Mouse (Mus musculus): ENCODE results near the gene Elfn2. TPM values are rescaled to one million over a fixed set of nuclear protein-coding genes. Genes with fewer than 3 reads are reported as not detected.

The Elfn2 gene
- polyA plus RNA-seq, 1 experiment from 2014 or later = 0.13 TPM

- DNase-seq (ENCODE audit: low spot score) = peak; percentile 82
- no peak overlapping the region for H3K4me3 ChIP-seq (replicated peaks; ENCODE audit: low read depth, low read length)
- WGBS = 17% methylated on average over 5 of the region's 5 CpGs
- H3K9ac ChIP-seq (ENCODE audit: low read depth, low read length) = no peak overlapping the region
- no peak overlapping the region for H3K4me2 ChIP-seq (ENCODE audit: low read length)
- peaks cover 2% of the 10 kb centered on the region; the same call in 1 of the 2 replicates for H3K27me3 ChIP-seq (ENCODE audit: insufficient read depth, low read length)
- H3K4me1 ChIP-seq (replicated peaks; ENCODE audit: insufficient read depth, low read length) = no peaks in the 10 kb centered on the region
- H3K27ac ChIP-seq = no peak overlapping the region
- peak; percentile 92 for TF ChIP-seq CTCF (IDR thresholded peaks at IDR 0.05; ENCODE audit: low read depth)
- H3K9me3 ChIP-seq (replicated peaks; ENCODE audit: low read length) = no peaks in the 10 kb centered on the region
- no peak for ATAC-seq (replicated peaks; ENCODE audit: low FRiP score, low read depth)
- no peaks in the 10 kb centered on the region for H3K36me3 ChIP-seq (ENCODE audit: insufficient read depth, low read length)
Observed at GRCm38 (mm10) chr15:78623426-78623825, 95.1 kb downstream of the Elfn2 start.

Other genes starting within 250 kb of the Elfn2 start
- 0.55 and 1.1 TPM in 2 replicates for gene Il2rb, start 223.5 kb downstream of the Elfn2 start, polyA plus RNA-seq (2015; fragmentation: Nextera tagmentation; extraction: Ambion mirVana)
- gene C1qtnf6, start 187.4 kb downstream of the Elfn2 start, polyA plus RNA-seq (2015; fragmentation: Nextera tagmentation; extraction: Ambion mirVana) = 28.2 and 28.4 TPM in 2 replicates
- 0.17 and 0.28 TPM in 2 replicates for gene Sstr3, start 174.1 kb downstream of the Elfn2 start, polyA plus RNA-seq (2015; fragmentation: Nextera tagmentation; extraction: Ambion mirVana)
- 7.0 and 8.8 TPM in 2 replicates for gene Rac2, start 146.0 kb downstream of the Elfn2 start, polyA plus RNA-seq (2015; fragmentation: Nextera tagmentation; extraction: Ambion mirVana)
- 5.4 and 6.2 TPM in 2 replicates for gene Cyth4, start 121.7 kb downstream of the Elfn2 start, polyA plus RNA-seq (2015; fragmentation: Nextera tagmentation; extraction: Ambion mirVana)
- 18.8 and 18.9 TPM in 2 replicates for gene Mfng, start 54.7 kb upstream of the Elfn2 start, polyA plus RNA-seq (2015; fragmentation: Nextera tagmentation; extraction: Ambion mirVana)
- 8.2 and 9.2 TPM in 2 replicates for gene Card10, start 84.3 kb upstream of the Elfn2 start, polyA plus RNA-seq (2015; fragmentation: Nextera tagmentation; extraction: Ambion mirVana)
- gene Cdc42ep1, start 123.9 kb upstream of the Elfn2 start, polyA plus RNA-seq (2015; fragmentation: Nextera tagmentation; extraction: Ambion mirVana) = 51.4 and 57.1 TPM in 2 replicates
- gene Lgals2, start 136.8 kb upstream of the Elfn2 start, polyA plus RNA-seq (2015; fragmentation: Nextera tagmentation; extraction: Ambion mirVana) = 0.91 and 1.2 TPM in 2 replicates
- 41.5 and 42.8 TPM in 2 replicates for gene Gga1, start 158.4 kb upstream of the Elfn2 start, polyA plus RNA-seq (2015; fragmentation: Nextera tagmentation; extraction: Ambion mirVana)
- 0.30 TPM in 1 of 2 replicates, not detected in the other for gene Gm49510, start 180.9 kb upstream of the Elfn2 start, polyA plus RNA-seq (2015; fragmentation: Nextera tagmentation; extraction: Ambion mirVana)
- gene Sh3bp1, start 181.0 kb upstream of the Elfn2 start, polyA plus RNA-seq (2015; fragmentation: Nextera tagmentation; extraction: Ambion mirVana) = 19.6 and 24.6 TPM in 2 replicates
- gene Pdxp, start 195.1 kb upstream of the Elfn2 start, polyA plus RNA-seq (2015; fragmentation: Nextera tagmentation; extraction: Ambion mirVana) = 7.1 and 7.8 TPM in 2 replicates
- 576 and 592 TPM in 2 replicates for gene Lgals1, start 208.0 kb upstream of the Elfn2 start, polyA plus RNA-seq (2015; fragmentation: Nextera tagmentation; extraction: Ambion mirVana)
- gene Nol12, start 216.2 kb upstream of the Elfn2 start, polyA plus RNA-seq (2015; fragmentation: Nextera tagmentation; extraction: Ambion mirVana) = 43.8 and 46.8 TPM in 2 replicates
- 30.5 and 33.0 TPM in 2 replicates for gene Triobp, start 229.0 kb upstream of the Elfn2 start, polyA plus RNA-seq (2015; fragmentation: Nextera tagmentation; extraction: Ambion mirVana)